Mouse (Mus musculus): ENCODE results near the gene Tnrc6b. TPM values are rescaled to one million over a fixed set of nuclear protein-coding genes. Genes with fewer than 3 reads are reported as not detected.

Gene Tnrc6b
- total RNA-seq, 2 experiments from 2014 or later: 30.8 to 36.8 TPM

- DNase-seq (ENCODE audit: low spot score in 2 of 2): no peak
Measured at GRCm38 (mm10) chr15:80949431-80949830, 238.3 kb downstream of the Tnrc6b start.

DNA sequence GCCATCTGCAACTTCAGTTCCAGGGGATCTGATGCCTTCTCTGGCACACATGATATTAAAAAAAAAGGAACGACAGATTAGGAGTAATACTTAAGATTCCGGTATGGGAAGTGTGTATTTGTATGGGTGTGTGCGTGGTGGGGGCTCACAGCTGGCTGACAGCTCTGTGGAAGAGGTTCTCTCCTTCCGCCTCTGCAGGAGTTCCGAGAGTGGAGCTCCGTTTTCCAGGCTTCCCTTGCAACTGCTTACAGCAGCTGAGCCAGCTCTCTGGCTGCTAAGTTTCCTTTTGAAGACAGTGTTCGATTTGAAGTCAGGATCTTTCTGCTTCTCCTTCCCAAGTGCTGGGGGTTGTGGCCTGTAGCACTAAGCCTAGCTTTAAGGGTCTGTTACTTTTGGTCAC, 238.9 kb downstream of the Tnrc6b start:
- DNase-seq (ENCODE audit: low spot score in 2 of 2): no peak

DNA sequence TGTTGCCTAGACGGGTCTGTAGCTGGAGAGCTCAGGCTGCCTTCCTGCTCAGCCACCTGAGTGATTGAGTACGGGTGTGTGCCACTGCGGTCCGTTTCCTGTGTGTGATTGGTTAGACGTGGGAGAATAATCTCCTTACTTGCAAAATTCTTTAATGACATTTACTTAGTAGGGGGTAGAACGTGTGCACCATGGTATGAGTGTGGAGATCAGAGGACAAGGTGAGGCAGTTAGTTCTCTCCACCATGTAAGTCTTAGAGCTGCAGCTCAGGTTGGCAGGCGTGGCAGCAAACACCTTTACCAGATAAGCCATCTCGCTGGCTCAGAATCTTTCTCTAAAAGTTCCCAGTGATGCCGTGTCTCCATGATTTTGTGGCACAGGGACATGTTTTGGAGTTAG, 242.9 kb downstream of the Tnrc6b start:
- no peak for DNase-seq (ENCODE audit: low spot score in 2 of 2)

- no peak for DNase-seq (ENCODE audit: low spot score in 2 of 2)
Measured at GRCm38 (mm10) chr15:80954861-80955260, 243.7 kb downstream of the Tnrc6b start.

DNA sequence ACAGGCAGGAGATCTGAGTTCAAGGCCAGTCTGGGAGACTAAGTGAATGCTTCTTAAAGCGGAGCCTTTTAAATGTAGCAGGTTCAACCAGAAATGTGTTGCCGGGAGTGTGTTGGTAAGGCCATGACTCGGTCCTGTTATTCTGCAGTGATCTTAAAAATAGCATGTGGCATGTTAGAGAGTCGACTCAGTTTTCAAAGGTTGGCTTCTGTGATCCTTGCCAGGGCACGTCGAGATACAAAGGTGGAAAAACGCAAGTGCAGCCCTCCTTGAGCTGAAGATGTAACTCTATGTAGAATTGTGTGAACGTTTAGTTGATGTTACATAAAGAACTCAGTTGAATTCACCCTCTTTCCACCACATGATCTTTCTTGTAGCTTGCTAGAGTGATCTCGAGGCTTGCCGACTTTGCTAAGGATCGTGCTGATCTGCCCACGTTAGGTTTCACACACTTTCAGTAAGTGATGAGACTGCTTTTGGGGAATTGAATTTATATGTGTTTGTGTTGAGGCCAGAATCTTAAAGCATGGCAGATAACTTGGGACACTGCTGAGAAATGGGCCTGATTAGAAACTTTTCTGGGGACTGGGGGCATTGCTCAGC, 244.8 kb downstream of the Tnrc6b start:
- no peak for DNase-seq (ENCODE audit: low spot score in 2 of 2)

- DNase-seq (ENCODE audit: low spot score in 2 of 2): no peak
Measured at GRCm38 (mm10) chr15:80969371-80969770, 258.3 kb downstream of the Tnrc6b start.

- DNase-seq (ENCODE audit: low spot score in 2 of 2): no peak
Measured at GRCm38 (mm10) chr15:80974311-80974710, 263.2 kb downstream of the Tnrc6b start.

GRCm38 (mm10) chr15:80975666-80976065, 264.6 kb downstream of the Tnrc6b start:
- no peak for DNase-seq (ENCODE audit: low spot score in 2 of 2)

DNA sequence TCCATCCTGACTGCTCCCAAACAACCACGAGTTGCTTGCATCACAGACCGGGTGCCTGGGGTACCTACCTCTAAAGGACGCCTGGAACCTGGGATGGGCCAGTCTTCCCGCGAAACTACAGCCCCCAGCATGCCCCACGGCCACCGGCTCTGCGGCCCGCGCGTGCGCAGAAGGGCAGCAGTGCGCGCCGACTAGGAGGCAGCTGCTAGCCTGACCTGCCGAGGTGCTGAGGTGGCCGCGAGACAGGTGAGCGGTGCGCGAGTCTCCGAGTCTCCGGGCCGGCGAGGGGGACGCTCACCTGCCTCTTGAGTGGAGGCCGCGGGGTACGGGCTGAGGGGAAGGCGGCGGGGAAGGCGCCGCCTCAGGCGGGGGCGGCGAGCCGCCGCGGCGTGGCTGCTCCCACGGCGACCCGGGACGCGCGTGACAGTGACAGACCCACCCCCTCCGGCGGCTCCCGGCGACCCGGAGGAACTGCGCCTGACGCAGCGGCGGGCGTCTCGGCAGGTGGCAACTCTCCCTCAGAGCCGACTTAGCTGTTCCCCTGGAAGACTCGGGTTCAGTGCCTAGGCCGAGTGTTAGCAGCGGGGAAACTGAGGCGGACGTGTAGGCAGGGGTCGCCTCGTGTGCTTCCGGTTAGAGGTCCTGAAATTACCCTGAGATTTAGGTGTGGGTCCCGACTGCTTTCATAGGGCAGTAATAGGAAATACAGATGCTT, 266.7 kb downstream of the Tnrc6b start, which contains the start of gene Sgsm3:
Gene Sgsm3 (plus strand): TSS at position 146 of the 715 bp plus-strand sequence.
- peak; percentile 83 to 88 for DNase-seq (ENCODE audit: low spot score in 2 of 2)

DNA sequence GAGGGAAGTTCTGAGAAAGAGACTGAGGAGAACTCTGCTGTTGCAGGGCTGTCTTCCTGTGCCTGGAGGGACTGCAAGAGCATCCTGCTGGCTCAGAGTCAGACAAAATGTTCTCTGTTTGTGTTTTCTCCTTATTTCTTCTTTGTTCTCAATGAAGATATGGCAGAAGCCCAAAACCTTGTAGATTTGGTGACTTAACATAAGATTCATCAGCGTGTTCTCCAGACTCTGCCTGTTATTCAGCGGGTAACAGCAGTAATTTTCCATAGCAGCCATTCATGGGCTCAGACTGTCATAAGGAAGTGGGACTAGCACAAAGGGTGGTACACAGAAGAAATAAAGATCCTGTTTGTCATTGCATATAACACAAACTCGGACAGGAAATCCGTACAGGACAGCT, 268.5 kb downstream of the Tnrc6b start:
- no peak for DNase-seq (ENCODE audit: low spot score in 2 of 2)

GRCm38 (mm10) chr15:80981176-80981575, 270.1 kb downstream of the Tnrc6b start:
- DNase-seq (ENCODE audit: low spot score in 2 of 2): no peak

GRCm38 (mm10) chr15:80983264-80983663, 272.2 kb downstream of the Tnrc6b start:
- no peak for DNase-seq (ENCODE audit: low spot score in 2 of 2)

DNA sequence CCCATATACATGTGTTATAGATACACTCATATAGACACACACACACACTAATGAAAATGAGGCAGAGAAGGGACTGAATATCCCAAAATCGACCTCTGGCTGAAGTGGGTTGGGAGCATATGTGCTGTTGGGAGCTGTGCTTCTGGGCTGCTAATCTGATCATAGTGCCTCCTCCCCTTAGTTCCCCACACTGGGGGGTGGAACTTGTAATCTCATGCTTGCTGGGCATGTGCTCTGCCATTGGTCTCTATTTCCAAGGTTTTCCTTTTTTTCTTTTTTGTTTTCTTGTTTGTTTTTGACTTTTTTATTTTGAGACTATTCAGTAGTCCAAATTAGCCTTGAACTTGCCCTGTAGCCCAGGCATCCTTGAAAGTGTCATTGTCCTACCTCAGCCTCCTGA, 277.2 kb downstream of the Tnrc6b start:
- no peak for DNase-seq (ENCODE audit: low spot score in 2 of 2)

- no peak for DNase-seq (ENCODE audit: low spot score in 2 of 2)
Measured at GRCm38 (mm10) chr15:80989712-80990111, 278.6 kb downstream of the Tnrc6b start.

Small RNA genes lying within 50 kb of the gene (microRNA-seq; reads per million reads assigned to microRNA genes)
- gene Mir5113 (ENCODE audit: borderline number of aligned reads in 2 of 2): 16.1 to 23.3 reads per million in 2 experiments

Other genes with a start within 250 kb of the Tnrc6b start
- not detected for gene Enthd1, start 146.2 kb upstream of the Tnrc6b start, total RNA-seq (2021)
- gene Grap2, start 138.7 kb upstream of the Tnrc6b start, total RNA-seq (2021): 1 to 10 TPM in 1 of 2 experiments, under 1 TPM in 1; 0.70 to 1.6 TPM
- gene Fam83f, start 39.5 kb upstream of the Tnrc6b start, total RNA-seq (2021): under 1 TPM in 1 of 2 experiments, not detected in 1; 0.42 TPM
- 10 to 100 TPM; 34.8 to 37.1 TPM for gene Adsl, start 237.2 kb downstream of the Tnrc6b start, total RNA-seq (2021)

Data from adrenal gland, adult 18-20 months (tissue).